Mouse (Mus musculus) midbrain, embryonic 14.5 days (tissue): ENCODE measurements around the gene Ripor2. TPM values are rescaled to one million over a fixed set of nuclear protein-coding genes. Genes with fewer than 3 reads are reported as not detected.
A peak's percentile ranks its signal among the peaks of the same experiment; 100 is the strongest.

Experiments used
- ATAC-seq: fragments of 200-750 bp; cut with Nextera tagmentation; 2 replicates; pipeline ENCODE4 v1.8.0; 2017; ENCODE audit warnings: moderate number of reproducible peaks, moderate library complexity; ENCODE audit not compliant: low FRiP score, low TSS enrichment
- DNase-seq: peaks from one replicate; pipeline ENCODE4 v3.0.0-alpha.2; 2015
- H3K27ac ChIP-seq: fragments of 300-500 bp; sonication (generic); replicated peaks from 2 replicates; pipeline ENCODE4 v1.5.1; 2014; ENCODE audit warnings: mild to moderate bottlenecking, low read depth, low read length, moderate library complexity
- H3K27me3 ChIP-seq: fragments of 300-500 bp; sonication (generic); 2 replicates; pipeline ENCODE4 v1.6.1; 2014; ENCODE audit warnings: low read length, control low read depth, mixed read lengths; ENCODE audit not compliant: control insufficient read depth, insufficient read depth
- H3K36me3 ChIP-seq: fragments of 300-500 bp; sonication (generic); 2 replicates; pipeline ENCODE4 v1.6.1; 2014; ENCODE audit warnings: low read length, control low read depth; ENCODE audit not compliant: control insufficient read depth, insufficient read depth
- H3K4me1 ChIP-seq: fragments of 300-500 bp; sonication (generic); 2 replicates; pipeline ENCODE4 v1.6.1; 2014; ENCODE audit warnings: mild to moderate bottlenecking, antibody characterized with exemption, low read length, control low read depth; ENCODE audit not compliant: control insufficient read depth, insufficient read depth
- H3K4me2 ChIP-seq: fragments of 300-500 bp; sonication (generic); 2 replicates; pipeline ENCODE4 v1.6.1; 2014; ENCODE audit warnings: mild to moderate bottlenecking, low read length, moderate library complexity
- H3K4me3 ChIP-seq: fragments of 300-500 bp; sonication (generic); replicated peaks from 2 replicates; pipeline ENCODE4 v1.5.1; 2014; ENCODE audit warnings: low read depth, low read length
- H3K9ac ChIP-seq: fragments of 300-500 bp; sonication (generic); replicated peaks from 2 replicates; pipeline ENCODE4 v1.6.1; 2014; ENCODE audit warnings: mild to moderate bottlenecking, low read length, moderate library complexity
- H3K9me3 ChIP-seq: fragments of 300-500 bp; sonication (generic); 2 replicates; pipeline ENCODE4 v1.6.1; 2016; ENCODE audit warnings: low read length, control low read depth, mixed read lengths; ENCODE audit not compliant: control insufficient read depth
- WGBS: fragments of 180-500 bp; shearing (Covaris S2); extraction: QIAGEN DNeasy Blood & Tissue Kit; methylation state at CpG from one replicate; pipeline ENCODE4 v1.1.7; 2014; 5-methylcytosine and 5-hydroxymethylcytosine counted together
- polyA plus RNA-seq: library from polyadenylated mRNA; unstranded; fragments of >200 nt; fragmentation: Nextera tagmentation; extraction: Ambion mirVana; gene quantifications from 2 replicates; pipeline ENCODE4 v1.2.1, GENCODE M21; 2014

Ripor2 gene
- polyA plus RNA-seq, 1 experiment from 2014 or later: 33.4 TPM

- Histone ChIP-seq H3K27ac (no peak overlapping the region), H3K9ac (no peak overlapping the region), H3K4me1 (peaks cover 5% of the 10 kb centered on the region; the same call in 1 of the 2 replicates), H3K36me3 (peaks cover 39% of the 10 kb centered on the region), H3K4me3 (no peak overlapping the region), H3K27me3 (no peaks in the 10 kb centered on the region), H3K9me3 (no peaks in the 10 kb centered on the region), H3K4me2 (no peak overlapping the region)
- WGBS: 81% methylated on average over 5 of the region's 5 CpGs
- no peak for DNase-seq
- ATAC-seq: no peak
Measured at GRCm38 (mm10) chr13:24682346-24682745, 100.4 kb downstream of the Ripor2 start.

GRCm38 (mm10) chr13:24684503-24684902, 102.5 kb downstream of the Ripor2 start:
- Histone ChIP-seq H3K27ac (no peak overlapping the region), H3K4me2 (no peak overlapping the region), H3K9ac (no peak overlapping the region), H3K4me1 (peaks cover 5% of the 10 kb centered on the region; the same call in 1 of the 2 replicates), H3K36me3 (peaks cover 25% of the 10 kb centered on the region), H3K27me3 (no peaks in the 10 kb centered on the region), H3K4me3 (no peak overlapping the region), H3K9me3 (no peaks in the 10 kb centered on the region)
- ATAC-seq: no peak
- no peak for DNase-seq
- 73% methylated on average over 2 of the region's 2 CpGs for WGBS

- Histone ChIP-seq H3K4me1 (peaks cover 5% of the 10 kb centered on the region; the same call in 1 of the 2 replicates), H3K9ac (no peak overlapping the region), H3K36me3 (peaks cover 15% of the 10 kb centered on the region), H3K4me2 (no peak overlapping the region), H3K27ac (no peak overlapping the region), H3K9me3 (no peaks in the 10 kb centered on the region), H3K4me3 (no peak overlapping the region), H3K27me3 (no peaks in the 10 kb centered on the region)
- no peak for DNase-seq
- ATAC-seq: no peak
- WGBS: 77% methylated on average over 5 of the region's 5 CpGs
Measured at GRCm38 (mm10) chr13:24685846-24686245, 103.9 kb downstream of the Ripor2 start.

- peak; percentile 95 for DNase-seq
- no peak overlapping the region for H3K4me3 ChIP-seq
- 37% methylated on average over 15 of the region's 15 CpGs for WGBS
- ATAC-seq: peak; percentile 84
- no peaks in the 10 kb centered on the region for H3K27me3 ChIP-seq
- peaks cover 5% of the 10 kb centered on the region; the same call in 1 of the 2 replicates for H3K4me1 ChIP-seq
- no peak overlapping the region; the same call in 1 of the 2 replicates for H3K9ac ChIP-seq
- peaks cover 12% of the 10 kb centered on the region for H3K36me3 ChIP-seq
- no peaks in the 10 kb centered on the region for H3K9me3 ChIP-seq
- peak overlapping the region; percentile 10 for H3K27ac ChIP-seq
- peak overlapping the region; percentile 44 for H3K4me2 ChIP-seq
Measured at GRCm38 (mm10) chr13:24686705-24687665, 105.0 kb downstream of the Ripor2 start.

GRCm38 (mm10) chr13:24693312-24693711, 111.3 kb downstream of the Ripor2 start:
- no peaks in the 10 kb centered on the region for H3K27me3 ChIP-seq
- no peak overlapping the region for H3K4me3 ChIP-seq
- H3K36me3 ChIP-seq: peaks cover 26% of the 10 kb centered on the region
- H3K27ac ChIP-seq: no peak overlapping the region
- no peak overlapping the region for H3K9ac ChIP-seq
- WGBS: 92% methylated on average over 7 of the region's 7 CpGs
- no peaks in the 10 kb centered on the region for H3K9me3 ChIP-seq
- DNase-seq: no peak
- H3K4me1 ChIP-seq: no peaks in the 10 kb centered on the region
- ATAC-seq: no peak
- H3K4me2 ChIP-seq: no peak overlapping the region

GRCm38 (mm10) chr13:24698746-24699145, 116.8 kb downstream of the Ripor2 start:
- Histone ChIP-seq H3K27me3 (no peaks in the 10 kb centered on the region), H3K27ac (no peak overlapping the region), H3K9ac (no peak overlapping the region), H3K4me1 (no peaks in the 10 kb centered on the region), H3K4me3 (no peak overlapping the region), H3K36me3 (peaks cover 48% of the 10 kb centered on the region), H3K9me3 (no peaks in the 10 kb centered on the region), H3K4me2 (no peak overlapping the region)
- WGBS: 88% methylated on average over 4 of the region's 4 CpGs
- DNase-seq (no peak), ATAC-seq (no peak)

GRCm38 (mm10) chr13:24702128-24702527, 120.1 kb downstream of the Ripor2 start:
- Histone ChIP-seq H3K9ac (no peak overlapping the region), H3K4me1 (no peaks in the 10 kb centered on the region), H3K36me3 (peaks cover 41% of the 10 kb centered on the region), H3K9me3 (no peaks in the 10 kb centered on the region), H3K4me2 (no peak overlapping the region), H3K4me3 (no peak overlapping the region), H3K27ac (no peak overlapping the region), H3K27me3 (no peaks in the 10 kb centered on the region)
- WGBS: 78% methylated on average over 5 of the region's 5 CpGs
- no peak for ATAC-seq
- DNase-seq: no peak

GRCm38 (mm10) chr13:24709656-24710396, 127.8 kb downstream of the Ripor2 start:
- no peak overlapping the region for H3K27ac ChIP-seq
- DNase-seq: no peak
- no peaks in the 10 kb centered on the region for H3K4me1 ChIP-seq
- H3K9ac ChIP-seq: no peak overlapping the region
- no peaks in the 10 kb centered on the region for H3K27me3 ChIP-seq
- no peaks in the 10 kb centered on the region for H3K9me3 ChIP-seq
- H3K4me2 ChIP-seq: no peak overlapping the region
- 72% methylated on average over 12 of the region's 12 CpGs for WGBS
- peaks cover 35% of the 10 kb centered on the region for H3K36me3 ChIP-seq
- no peak overlapping the region for H3K4me3 ChIP-seq
- ATAC-seq: no peak
